23 mouse cellular contexts compared by ENCODE assay signal in the genomic region with DNA sequence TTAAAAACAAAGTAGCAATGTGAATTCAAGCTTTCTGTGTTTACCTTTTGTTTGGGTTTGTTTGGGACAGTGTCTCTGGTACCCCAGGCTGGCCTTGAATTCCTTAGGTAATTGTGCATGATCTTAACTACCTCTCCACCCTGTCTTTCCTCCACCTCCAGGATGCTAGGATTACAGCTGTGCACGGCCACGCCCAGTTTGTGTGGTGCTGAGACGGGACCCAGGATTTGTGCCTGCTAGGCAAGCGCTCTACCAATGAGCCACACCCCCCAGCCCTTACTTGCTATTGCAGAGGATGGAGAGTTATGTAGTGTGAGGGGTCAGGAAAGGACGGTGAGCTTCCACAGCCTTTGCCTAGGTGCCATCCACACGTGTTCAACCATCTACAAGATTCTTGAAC. TPM values are rescaled to one million over a fixed set of nuclear protein-coding genes. Genes with fewer than 3 reads are reported as not detected.
"Had no signal": no experiment of that assay in that cellular context is flagged by ENCODE, and none has a peak within 500 bp of the region (broad histone marks: within the 10 kb centered on the region; RNA-seq: fewer than 3 reads in every experiment).

No protein-coding gene starts in this region.

- DNase-seq: lung, adult 18-20 months; lung, embryonic 14.5 days; lung, postnatal 10 days; lung, postnatal 4 days; midbrain, embryonic 14.5 days; retina, postnatal 1 day; right cerebral cortex, adult 18-20 months; right cerebral cortex, postnatal 25 days; right cerebral cortex, postnatal 4 days; spleen, adult 18-20 months; thymus, adult 2 months; thymus, postnatal 25 days; thymus, postnatal 4 days had no signal

- H3K27me3 ChIP-seq: neural tube, embryonic 13.5 days; neural tube, embryonic 15.5 days had no signal

- H3K9me3 ChIP-seq: midbrain, embryonic 10.5 days; midbrain, embryonic 12.5 days; neural tube, embryonic 13.5 days; neural tube, embryonic 15.5 days had no signal

- H3K4me2 ChIP-seq: lung, embryonic 14.5 days; midbrain, embryonic 12.5 days; neural tube, embryonic 13.5 days; neural tube, embryonic 15.5 days had no signal

- H3K4me3 ChIP-seq: midbrain, embryonic 10.5 days; midbrain, embryonic 12.5 days; myocyte; neural tube, embryonic 13.5 days; neural tube, embryonic 15.5 days had no signal

- H3K27ac ChIP-seq: midbrain, embryonic 10.5 days; midbrain, embryonic 12.5 days; neural tube, embryonic 13.5 days; neural tube, embryonic 15.5 days had no signal

- ATAC-seq: midbrain, embryonic 16.5 days had no signal

- H3K36me3 ChIP-seq: midbrain, embryonic 10.5 days; midbrain, embryonic 12.5 days; neural tube, embryonic 13.5 days; neural tube, embryonic 15.5 days had no signal

- H3K9ac ChIP-seq: lung, embryonic 14.5 days; midbrain, embryonic 12.5 days; neural tube, embryonic 13.5 days; neural tube, embryonic 15.5 days had no signal

- H3K4me1 ChIP-seq: midbrain, embryonic 10.5 days; midbrain, embryonic 12.5 days had no signal

RNA-seq across cellular contexts. Expression of a gene that starts 31.1 kb away (rescaled TPM):
- polyA plus RNA-seq: lung, embryonic 14.5 days; lung, embryonic 16.5 days; midbrain, embryonic 10.5 days; midbrain, embryonic 12.5 days; midbrain, embryonic 14.5 days; midbrain, embryonic 16.5 days; myocyte; neural tube, embryonic 11.5 days; neural tube, embryonic 13.5 days; neural tube, embryonic 15.5 days; stomach, embryonic 14.5 days; urinary bladder, adult 2 months had no signal
